ENCODE assay signal across 11 mouse cellular contexts in genomic region chr7:81689116-81689681, GRCm38 (mm10). TPM values are rescaled to one million over a fixed set of nuclear protein-coding genes. Genes with fewer than 3 reads are reported as not detected.
DNase-seq lines count a peak whose midpoint lies in the region; ATAC-seq and TF ChIP-seq lines count a peak whose summit lies in the region.
"Had no signal": no experiment of that assay in that cellular context is flagged by ENCODE, and none has a peak within 500 bp of the region (broad histone marks: within the 10 kb centered on the region; RNA-seq: fewer than 3 reads in every experiment).

No protein-coding gene starts in this region.

- TF ChIP-seq CTCF in small intestine, adult 2 months (IDR thresholded peaks at IDR 0.05; ENCODE audit: extremely low read depth, insufficient read length, insufficient replicate concordance, low read depth, low read length): no peak

- no peaks in the 10 kb centered on the region for H3K9me3 ChIP-seq in heart, embryonic 11.5 days (replicated peaks; ENCODE audit: control insufficient read depth, low read length)
- no peaks in the 10 kb centered on the region for H3K9me3 ChIP-seq in neural tube, embryonic 11.5 days (ENCODE audit: control insufficient read depth, low read length)
- H3K9me3 ChIP-seq: neural tube, embryonic 12.5 days had no signal

- H3K27me3 ChIP-seq in heart, embryonic 11.5 days (ENCODE audit: control insufficient read depth, insufficient read depth, low read length): no peaks in the 10 kb centered on the region
- H3K27me3 ChIP-seq in neural tube, embryonic 11.5 days (ENCODE audit: control insufficient read depth, insufficient read depth, low read length): no peaks in the 10 kb centered on the region
- H3K27me3 ChIP-seq in small intestine, adult 2 months (ENCODE audit: control insufficient read depth, insufficient read depth, low read length): no peaks in the 10 kb centered on the region
- H3K27me3 ChIP-seq: neural tube, embryonic 12.5 days had no signal

- ATAC-seq in heart, embryonic 11.5 days (replicated peaks; ENCODE audit: insufficient number of reproducible peaks, low FRiP score, low TSS enrichment): no peak
- ATAC-seq in neural tube, embryonic 11.5 days (ENCODE audit: insufficient read depth, low FRiP score, low TSS enrichment): no peak

- no peak for DNase-seq in heart, adult 8-10 months (ENCODE audit: low spot score)
- DNase-seq in neural tube, embryonic 11.5 days (ENCODE audit: low spot score): no peak
- no peak for DNase-seq in neural tube, embryonic 10.5 days (ENCODE audit: extremely low spot score, low spot score)
- peak; percentile 61 for DNase-seq in heart, postnatal 4 days
- no peak for DNase-seq in layer of hippocampus, adult 8-10 months (ENCODE audit: low spot score in 2 of 2)
- DNase-seq: kidney, adult 9 months; lung, adult 2 months; thymus, postnatal 36 days had no signal

- H3K36me3 ChIP-seq in heart, embryonic 11.5 days (ENCODE audit: control insufficient read depth, insufficient read depth, low read length): no peaks in the 10 kb centered on the region
- no peaks in the 10 kb centered on the region for H3K36me3 ChIP-seq in neural tube, embryonic 11.5 days (ENCODE audit: control insufficient read depth, insufficient read depth, low read length)
- H3K36me3 ChIP-seq in small intestine, adult 2 months (ENCODE audit: control insufficient read depth, insufficient read depth, low read length): no peaks in the 10 kb centered on the region
- H3K36me3 ChIP-seq: neural tube, embryonic 12.5 days had no signal

- H3K27ac ChIP-seq in heart, embryonic 11.5 days (ENCODE audit: low read depth, low read length): peak overlapping the region; percentile 57
- peak overlapping the region; percentile 20; the same call in 1 of the 2 replicates for H3K27ac ChIP-seq in neural tube, embryonic 11.5 days (ENCODE audit: low read depth, low read length)
- peak overlapping the region; percentile 98 for H3K27ac ChIP-seq in small intestine, adult 2 months (ENCODE audit: insufficient read depth, low read depth, low read length)
- H3K27ac ChIP-seq: neural tube, embryonic 12.5 days had no signal

- H3K4me3 ChIP-seq in heart, embryonic 11.5 days (ENCODE audit: low read depth, low read length): no peak overlapping the region
- H3K4me3 ChIP-seq in neural tube, embryonic 11.5 days (ENCODE audit: low read depth, low read length): no peak overlapping the region
- no peak overlapping the region for H3K4me3 ChIP-seq in small intestine, adult 2 months (ENCODE audit: low read depth, low read length)
- H3K4me3 ChIP-seq: neural tube, embryonic 12.5 days had no signal

- 63% methylated on average over 8 of the region's 8 CpGs for WGBS in heart, embryonic 11.5 days (ENCODE audit: insufficient replicate concordance)
- 75% methylated on average over 8 of the region's 8 CpGs for WGBS in neural tube, embryonic 11.5 days
- 50% methylated on average over 8 of the region's 8 CpGs for WGBS in small intestine, adult 2 months

- no peak overlapping the region for H3K4me2 ChIP-seq in heart, embryonic 11.5 days
- no peak overlapping the region for H3K4me2 ChIP-seq in neural tube, embryonic 11.5 days (ENCODE audit: low read depth)
- H3K4me2 ChIP-seq: neural tube, embryonic 12.5 days had no signal

- H3K4me1 ChIP-seq in heart, embryonic 11.5 days (ENCODE audit: control insufficient read depth, insufficient read depth, low read length): peaks cover 56% of the 10 kb centered on the region
- 0 out of 2 replicates have a peak, but pooled peaks cover under 1% of the 10 kb centered on the region for H3K4me1 ChIP-seq in neural tube, embryonic 11.5 days (ENCODE audit: control insufficient read depth, insufficient read depth, low read length)
- peaks cover 50% of the 10 kb centered on the region; the same call in 1 of the 2 replicates for H3K4me1 ChIP-seq in small intestine, adult 2 months (ENCODE audit: control insufficient read depth, insufficient read depth, insufficient read length, low read length)
- H3K4me1 ChIP-seq: neural tube, embryonic 12.5 days had no signal

- no peak overlapping the region for H3K9ac ChIP-seq in heart, embryonic 11.5 days (ENCODE audit: low read depth, low read length)
- H3K9ac ChIP-seq in neural tube, embryonic 11.5 days (ENCODE audit: low read length): no peak overlapping the region
- H3K9ac ChIP-seq: neural tube, embryonic 12.5 days had no signal

- no peak for TF ChIP-seq POLR2A in small intestine, adult 2 months (IDR thresholded peaks at IDR 0.05; ENCODE audit: low read depth, low read length)

RNA-seq across cellular contexts. Expression of gene Homer2, which starts 18.1 kb away (rescaled TPM):
- polyA plus RNA-seq in heart, embryonic 11.5 days (2014; fragmentation: Nextera tagmentation; extraction: Ambion mirVana): 121 and 129 TPM in 2 replicates
- total RNA-seq in heart, adult 8-10 months (2022): 100 to 1,000 TPM in 2 of 4 experiments, 10 to 100 TPM in 2; 87.9 to 110 (median 104) TPM
- 18.1 and 18.4 TPM in 2 replicates for polyA plus RNA-seq in neural tube, embryonic 11.5 days (2014; fragmentation: Nextera tagmentation; extraction: Ambion mirVana)
- total RNA-seq in heart, postnatal 4 days (2021): 10 to 100 TPM; 60.7 to 63.1 TPM
- 11.2 and 20.2 TPM in 2 replicates for polyA plus RNA-seq in small intestine, adult 2 months (2012; rRNA removed)
- 10 to 100 TPM; 77.8 to 89.4 (median 88.7) TPM for total RNA-seq in layer of hippocampus, adult 8-10 months (2022)

Comparison
In these comparisons a context has a peak if more than half of its experiments do, and no peak if none do; other contexts are left out.
1. H3K27ac ChIP-seq: peak in every context shown above with its lines; median percentile 98 in small intestine, adult 2 months; 57 in heart, embryonic 11.5 days; 20 in neural tube, embryonic 11.5 days.